ENCODE assay signal across 8 mouse cellular contexts in the genomic region with DNA sequence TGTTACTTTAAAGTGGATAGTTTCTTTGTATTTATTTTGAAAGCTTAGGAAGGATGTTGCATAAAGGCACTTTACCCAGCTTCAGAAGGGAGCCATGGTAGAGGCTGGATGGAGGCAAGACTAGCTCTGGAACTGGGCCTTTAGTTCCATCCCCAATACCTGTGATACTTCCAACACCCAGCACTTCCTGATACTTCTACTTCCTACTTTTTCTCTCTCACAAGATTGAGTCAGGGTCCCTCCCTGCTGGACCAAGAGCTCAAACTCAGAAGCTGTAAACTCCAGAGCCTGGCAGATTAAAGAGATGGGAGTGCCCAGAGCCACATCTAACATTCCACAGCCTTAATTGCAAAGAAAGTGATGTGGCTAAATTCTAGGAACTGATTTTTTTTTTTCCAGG. TPM values are rescaled to one million over a fixed set of nuclear protein-coding genes. Genes with fewer than 3 reads are reported as not detected.
DNase-seq lines count a peak whose midpoint lies in the region; ATAC-seq and TF ChIP-seq lines count a peak whose summit lies in the region.

No protein-coding gene starts in this region.

- no peak for ATAC-seq in forebrain, embryonic 13.5 days
- no peak for ATAC-seq in liver, embryonic 14.5 days (ENCODE audit: insufficient read depth)

- peak overlapping the region; percentile 76 for H3K4me2 ChIP-seq in forebrain, embryonic 13.5 days
- H3K4me2 ChIP-seq in liver, embryonic 14.5 days (ENCODE audit: low read depth): peak overlapping the region; percentile 94

- H3K9ac ChIP-seq in ES-E14 (ENCODE audit: insufficient read depth, low read depth, low read length, poor library complexity, severe bottlenecking): no peak overlapping the region; the same call in 1 of the 2 replicates
- H3K9ac ChIP-seq in forebrain, embryonic 13.5 days: peak overlapping the region; percentile 85
- H3K9ac ChIP-seq in liver, embryonic 14.5 days (replicated peaks): peak overlapping the region; percentile 87

- TF ChIP-seq CTCF in liver, embryonic 14.5 days (IDR thresholded peaks at IDR 0.05; ENCODE audit: low read depth): no peak

- peak overlapping the region; percentile 59 for H3K4me3 ChIP-seq in heart, embryonic 10.5 days
- H3K4me3 ChIP-seq in ES-E14 (ENCODE audit: insufficient read depth in 1 of 2, low read depth in 1 of 2, low read length in 2 of 2, poor library complexity in 1 of 2, severe bottlenecking in 1 of 2): peak overlapping the region in 1 of 2 experiments; percentile 36; a peak in 1 of 4 replicates
- H3K4me3 ChIP-seq in forebrain, embryonic 13.5 days: peak overlapping the region; percentile 50
- H3K4me3 ChIP-seq in liver, embryonic 14.5 days (ENCODE audit: insufficient read depth in 1 of 2, low read depth in 2 of 2, low read length in 2 of 2): peak overlapping the region; percentile 55 to 78

- no peaks in the 10 kb centered on the region for H3K27me3 ChIP-seq in heart, embryonic 10.5 days (ENCODE audit: insufficient read depth, poor library complexity, severe bottlenecking)
- no peaks in the 10 kb centered on the region for H3K27me3 ChIP-seq in forebrain, embryonic 13.5 days
- no peaks in the 10 kb centered on the region for H3K27me3 ChIP-seq in liver, embryonic 14.5 days (ENCODE audit: control insufficient read depth, insufficient read depth, low read length)

- 0 out of 2 replicates have a peak, but pooled peaks have one; percentile 10 for TF ChIP-seq EP300 in liver, embryonic 14.5 days (IDR thresholded peaks at IDR 0.05; ENCODE audit: low read depth)

- H3K4me1 ChIP-seq in heart, embryonic 10.5 days: peaks cover 17% of the 10 kb centered on the region
- H3K4me1 ChIP-seq in ES-E14 (ENCODE audit: control insufficient read depth in 2 of 2, insufficient read depth in 2 of 2, low read length in 2 of 2, poor library complexity in 1 of 2): peaks cover 0 to 10% of the 10 kb centered on the region in 2 experiments; a peak in 2 of 4 replicates
- peaks cover 40% of the 10 kb centered on the region for H3K4me1 ChIP-seq in forebrain, embryonic 13.5 days
- peaks cover 29 to 33% of the 10 kb centered on the region in 2 experiments for H3K4me1 ChIP-seq in liver, embryonic 14.5 days (replicated peaks; ENCODE audit: control insufficient read depth in 2 of 2, insufficient read depth in 2 of 2, low read length in 1 of 2)

- H3K27ac ChIP-seq in heart, embryonic 10.5 days: peak overlapping the region; percentile 91
- peak overlapping the region; percentile 95; the same call in 1 of the 2 replicates for H3K27ac ChIP-seq in ES-E14 (ENCODE audit: insufficient read depth, low read depth, low read length, poor library complexity, severe bottlenecking)
- H3K27ac ChIP-seq in forebrain, embryonic 13.5 days: peak overlapping the region; percentile 99
- H3K27ac ChIP-seq in liver, embryonic 14.5 days: peak overlapping the region; percentile 88

- in situ Hi-C loops in ES-E14 (cut with MboI; ENCODE audit: low sequenced_read_pairs in 2 of 2, unreplicated experiment in 2 of 2): no loop called here

- DNase-seq in heart, embryonic 10.5 days (ENCODE audit: low spot score): no peak
- DNase-seq in heart, adult 9 months (ENCODE audit: low spot score in 2 of 2): no peak
- no peak for DNase-seq in ES-E14 (ENCODE audit: low read depth, low spot score)
- DNase-seq in liver, embryonic 14.5 days (ENCODE audit: low read depth in 3 of 3, low spot score in 3 of 3): no peak
- peak; percentile 30 for DNase-seq in thymus, postnatal 4 days
- DNase-seq in left cerebral cortex, adult 9 months (ENCODE audit: low spot score in 2 of 2): no peak
- DNase-seq in frontal cortex, adult 2 months (ENCODE audit: extremely low spot score in 1 of 2, low spot score in 1 of 2): no peak

- H3K36me3 ChIP-seq in heart, embryonic 10.5 days: no peaks in the 10 kb centered on the region
- H3K36me3 ChIP-seq in ES-E14 (ENCODE audit: control insufficient read depth, insufficient read depth, low read length, poor library complexity, severe bottlenecking): no peaks in the 10 kb centered on the region
- no peaks in the 10 kb centered on the region for H3K36me3 ChIP-seq in forebrain, embryonic 13.5 days (ENCODE audit: poor library complexity, severe bottlenecking)
- no peaks in the 10 kb centered on the region for H3K36me3 ChIP-seq in liver, embryonic 14.5 days (replicated peaks; ENCODE audit: control insufficient read depth, insufficient read depth, low read depth)

- no peaks in the 10 kb centered on the region for H3K9me3 ChIP-seq in heart, embryonic 10.5 days
- H3K9me3 ChIP-seq in ES-E14 (ENCODE audit: control insufficient read depth, insufficient read depth, low read depth, low read length): no peaks in the 10 kb centered on the region
- H3K9me3 ChIP-seq in forebrain, embryonic 13.5 days (replicated peaks): no peaks in the 10 kb centered on the region
- no peaks in the 10 kb centered on the region for H3K9me3 ChIP-seq in liver, embryonic 14.5 days (ENCODE audit: control insufficient read depth, low read length)

TF ChIP-seq in ES-E14, 5 proteins besides CTCF, POLR2A, EP300 and RAD21:
- no peak for TF ChIP-seq HCFC1 (IDR thresholded peaks at IDR 0.05; ENCODE audit: borderline replicate concordance, insufficient read depth, low read length)
- TF ChIP-seq ZC3H11A (IDR thresholded peaks at IDR 0.05; ENCODE audit: borderline replicate concordance, low read depth, low read length): no peak
- TF ChIP-seq ZNF384 (IDR thresholded peaks at IDR 0.05; ENCODE audit: low read depth, low read length): no peak
- TF ChIP-seq CHD2 (IDR thresholded peaks at IDR 0.05; ENCODE audit: low read depth, low read length): no peak
- TF ChIP-seq MAFK (IDR thresholded peaks at IDR 0.05; ENCODE audit: insufficient read depth, low read depth, low read length): no peak
TF ChIP-seq in ES-E14: peak in this region for 0.

RNA-seq across cellular contexts. Expression of a gene that starts 2.9 kb away (rescaled TPM):
- polyA plus RNA-seq in heart, embryonic 10.5 days (2016; fragmentation: Nextera tagmentation; extraction: Ambion mirVana): 41.9 and 60.3 TPM in 2 replicates
- total RNA-seq in ES-E14 (2012; rRNA removed): 713 and 869 TPM in 2 replicates
- 160 and 172 TPM in 2 replicates for polyA plus RNA-seq in forebrain, embryonic 13.5 days (2015; fragmentation: Nextera tagmentation; extraction: Ambion mirVana)
- 8.6 and 12.8 TPM in 2 replicates for polyA plus RNA-seq in liver, embryonic 14.5 days (2012; rRNA removed)
- polyA plus RNA-seq in liver, embryonic 14.5 days (2014; fragmentation: Nextera tagmentation; extraction: Ambion mirVana): 152 and 155 TPM in 2 replicates
- 3.4 and 4.3 TPM in 2 replicates for polyA plus RNA-seq in frontal cortex, adult 2 months (2012; rRNA removed)

RNA-seq across cellular contexts. Expression of a gene that starts 8.8 kb away (rescaled TPM):
- polyA plus RNA-seq in heart, embryonic 10.5 days (2016; fragmentation: Nextera tagmentation; extraction: Ambion mirVana): 1.4 and 5.3 TPM in 2 replicates
- 80.2 and 103 TPM in 2 replicates for total RNA-seq in ES-E14 (2012; rRNA removed)
- polyA plus RNA-seq in forebrain, embryonic 13.5 days (2015; fragmentation: Nextera tagmentation; extraction: Ambion mirVana): 8.8 TPM in 2 replicates
- polyA plus RNA-seq in liver, embryonic 14.5 days (2012; rRNA removed): 20.4 and 27.3 TPM in 2 replicates
- 7.1 and 7.2 TPM in 2 replicates for polyA plus RNA-seq in liver, embryonic 14.5 days (2014; fragmentation: Nextera tagmentation; extraction: Ambion mirVana)
- polyA plus RNA-seq in frontal cortex, adult 2 months (2012; rRNA removed): 2.8 and 3.4 TPM in 2 replicates

RNA-seq across cellular contexts. Expression of a gene that starts 10.2 kb away (rescaled TPM):
- polyA plus RNA-seq in heart, embryonic 10.5 days (2016; fragmentation: Nextera tagmentation; extraction: Ambion mirVana): 0.54 and 1.1 TPM in 2 replicates
- total RNA-seq in ES-E14 (2012; rRNA removed): 1,000 and 1,148 TPM in 2 replicates
- 3.8 and 4.8 TPM in 2 replicates for polyA plus RNA-seq in forebrain, embryonic 13.5 days (2015; fragmentation: Nextera tagmentation; extraction: Ambion mirVana)
- polyA plus RNA-seq in liver, embryonic 14.5 days (2012; rRNA removed): 10.4 and 25.5 TPM in 2 replicates
- polyA plus RNA-seq in liver, embryonic 14.5 days (2014; fragmentation: Nextera tagmentation; extraction: Ambion mirVana): 4.7 and 5.1 TPM in 2 replicates
- 1.6 and 1.9 TPM in 2 replicates for polyA plus RNA-seq in frontal cortex, adult 2 months (2012; rRNA removed)

RNA-seq across cellular contexts. Expression of a gene that starts 10.3 kb away (rescaled TPM):
- 1.1 and 1.8 TPM in 2 replicates for polyA plus RNA-seq in heart, embryonic 10.5 days (2016; fragmentation: Nextera tagmentation; extraction: Ambion mirVana)
- 677 and 970 TPM in 2 replicates for total RNA-seq in ES-E14 (2012; rRNA removed)
- polyA plus RNA-seq in forebrain, embryonic 13.5 days (2015; fragmentation: Nextera tagmentation; extraction: Ambion mirVana): 10.3 and 11.2 TPM in 2 replicates
- polyA plus RNA-seq in liver, embryonic 14.5 days (2012; rRNA removed): 15.9 and 35.2 TPM in 2 replicates
- 3.4 and 4.4 TPM in 2 replicates for polyA plus RNA-seq in liver, embryonic 14.5 days (2014; fragmentation: Nextera tagmentation; extraction: Ambion mirVana)
- 0.80 and 1.6 TPM in 2 replicates for polyA plus RNA-seq in frontal cortex, adult 2 months (2012; rRNA removed)

RNA-seq across cellular contexts. Expression of a gene that starts 13.1 kb away (rescaled TPM):
- polyA plus RNA-seq in heart, embryonic 10.5 days (2016; fragmentation: Nextera tagmentation; extraction: Ambion mirVana): 2.8 and 4.8 TPM in 2 replicates
- total RNA-seq in ES-E14 (2012; rRNA removed): 1,383 and 2,074 TPM in 2 replicates
- 8.9 and 11.5 TPM in 2 replicates for polyA plus RNA-seq in forebrain, embryonic 13.5 days (2015; fragmentation: Nextera tagmentation; extraction: Ambion mirVana)
- 42.1 and 55.9 TPM in 2 replicates for polyA plus RNA-seq in liver, embryonic 14.5 days (2012; rRNA removed)
- polyA plus RNA-seq in liver, embryonic 14.5 days (2014; fragmentation: Nextera tagmentation; extraction: Ambion mirVana): 6.9 and 10.2 TPM in 2 replicates
- 9.7 and 10.4 TPM in 2 replicates for polyA plus RNA-seq in frontal cortex, adult 2 months (2012; rRNA removed)
